Mouse (Mus musculus): Measurements from ENCODE around the gene Spire2.

GRCm38 (mm10) chr8:123412560-123413170, 80.2 kb downstream of the Spire2 start:
- no peak for TF ChIP-seq CTCF (conservative IDR thresholded peaks at IDR 0.05; ENCODE audit: low read length)
- TF ChIP-seq POU5F1 (IDR thresholded peaks at IDR 0.05; ENCODE audit: borderline replicate concordance, low read length): no peak
- no peak for TF ChIP-seq NANOG (IDR thresholded peaks at IDR 0.05; ENCODE audit: borderline replicate concordance, low read length)

Data from E14TG2a.4 (cell line).